Mouse (Mus musculus) MEL (cell line): Measurements from ENCODE around the gene Tbl1x. TPM values are rescaled to one million over a fixed set of nuclear protein-coding genes. Genes with fewer than 3 reads are reported as not detected.

Experiments used
- DNase-seq: peaks from one replicate; pipeline ENCODE4 v3.0.0; 2011; ENCODE audit warnings: low read depth, low spot score
- H3K27ac ChIP-seq: 2 replicates; pipeline ENCODE4 v1.5.1; 2012; ENCODE audit warnings: low read depth, mild to moderate bottlenecking, control low read depth, low read length, moderate library complexity; ENCODE audit not compliant: control insufficient read depth
- H3K27me3 ChIP-seq, 2 experiments: fragments of 150-350 bp in 1 of 2; sonication (generic) in 1 of 2; 2 replicates each; pipeline ENCODE4 v1.6.1; 2012; ENCODE audit warnings: low read length in 2 of 2, mild to moderate bottlenecking in 2 of 2, improper control_type of control experiment in 1 of 2, moderate library complexity in 1 of 2; ENCODE audit not compliant: insufficient read depth in 2 of 2, control insufficient read depth in 1 of 2
- H3K36me3 ChIP-seq, 2 experiments: 2 replicates each; pipeline ENCODE4 v1.6.1; 2012 to 2014; ENCODE audit warnings: low read length in 2 of 2, improper control_type of control experiment in 1 of 2, inconsistent platforms in 1 of 2, mild to moderate bottlenecking in 1 of 2; ENCODE audit not compliant: insufficient read depth in 2 of 2, control insufficient read depth in 1 of 2
- H3K4me1 ChIP-seq, 2 experiments: fragments of 150-350 bp in 1 of 2; sonication (generic) in 1 of 2; 2 replicates each; pipeline ENCODE4 v1.6.1; 2012; ENCODE audit warnings: low read length in 2 of 2, improper control_type of control experiment in 1 of 2, mild to moderate bottlenecking in 1 of 2; ENCODE audit not compliant: insufficient read depth in 2 of 2, control insufficient read depth in 1 of 2
- H3K4me3 ChIP-seq, 2 experiments: fragments of 150-350 bp in 1 of 2; sonication (generic) in 1 of 2; 2 replicates each; pipeline ENCODE4 v1.5.1; 2012; ENCODE audit warnings: low read depth in 2 of 2, low read length in 2 of 2, mild to moderate bottlenecking in 2 of 2, moderate library complexity in 2 of 2, control low read depth in 1 of 2, improper control_type of control experiment in 1 of 2; ENCODE audit not compliant: control insufficient read depth in 1 of 2, insufficient read depth in 1 of 2
- H3K79me2 ChIP-seq: 2 replicates; pipeline ENCODE4 v1.6.1; 2012; ENCODE audit warnings: mild to moderate bottlenecking, low read length, moderate library complexity; ENCODE audit not compliant: control insufficient read depth, poor library complexity, insufficient read depth
- H3K9ac ChIP-seq: 2 replicates; pipeline ENCODE4 v1.6.1; 2012; ENCODE audit warnings: low read depth, mild to moderate bottlenecking, control low read depth, low read length, moderate library complexity; ENCODE audit not compliant: control insufficient read depth, poor library complexity, severe bottlenecking
- H3K9me3 ChIP-seq: fragments of 150-350 bp; sonication (generic); replicated peaks from 2 replicates; pipeline ENCODE4 v1.6.1; 2012; ENCODE audit warnings: mild to moderate bottlenecking, low read length, improper control_type of control experiment, moderate library complexity; ENCODE audit not compliant: insufficient read depth
- BHLHE40 ChIP-seq: IDR thresholded peaks from 2 replicates; pipeline ENCODE4 v1.6.1; 2012; ENCODE audit warnings: low read depth, mild to moderate bottlenecking, inconsistent platforms, low read length, improper control_type of control experiment, borderline replicate concordance
- CHD1 ChIP-seq: IDR thresholded peaks from 2 replicates; pipeline ENCODE4 v1.6.1; 2012; ENCODE audit warnings: low read depth, mild to moderate bottlenecking, inconsistent platforms, low read length, improper control_type of control experiment
- E2F4 ChIP-seq: IDR thresholded peaks from 2 replicates; pipeline ENCODE4 v1.6.1; 2011; ENCODE audit warnings: low read depth, low read length, improper control_type of control experiment, borderline replicate concordance
- ELF1 ChIP-seq: IDR thresholded peaks from 2 replicates; pipeline ENCODE4 v1.6.1; 2014; ENCODE audit warnings: low read depth, mild to moderate bottlenecking, inconsistent platforms, low read length, improper control_type of control experiment, moderate library complexity
- GATA1 ChIP-seq: IDR thresholded peaks from 2 replicates; pipeline ENCODE4 v1.6.1; 2011; ENCODE audit warnings: low read depth, low read length, improper control_type of control experiment
- MAX ChIP-seq: IDR thresholded peaks from 2 replicates; pipeline ENCODE4 v1.6.1; 2011; ENCODE audit warnings: low read length, improper control_type of control experiment
- MAZ ChIP-seq: IDR thresholded peaks from 2 replicates; pipeline ENCODE4 v1.6.1; 2012; ENCODE audit warnings: low read depth, mild to moderate bottlenecking, inconsistent platforms, low read length, improper control_type of control experiment
- MYC ChIP-seq: IDR thresholded peaks from 2 replicates; pipeline ENCODE4 v1.6.1; 2011; ENCODE audit warnings: low read depth, mild to moderate bottlenecking, low read length, improper control_type of control experiment, moderate library complexity
- NRF1 ChIP-seq: IDR thresholded peaks from 2 replicates; pipeline ENCODE4 v1.6.1; 2014; ENCODE audit warnings: low read depth, mild to moderate bottlenecking, inconsistent platforms, low read length, improper control_type of control experiment, moderate library complexity; ENCODE audit not compliant: poor library complexity, insufficient read depth, severe bottlenecking
- POLR2A ChIP-seq, 2 experiments: IDR thresholded peaks; 2 replicates each; pipeline ENCODE4 v1.6.1; 2011 to 2012; ENCODE audit warnings: low read length in 2 of 2, mild to moderate bottlenecking in 2 of 2, control low read depth in 1 of 2, improper control_type of control experiment in 1 of 2, low read depth in 1 of 2, moderate library complexity in 1 of 2; ENCODE audit not compliant: control insufficient read depth in 1 of 2, insufficient read depth in 1 of 2, poor library complexity in 1 of 2
- POLR2AphosphoS2 ChIP-seq: IDR thresholded peaks from 2 replicates; pipeline ENCODE4 v1.6.1; 2011; ENCODE audit warnings: low read length, improper control_type of control experiment
- RAD21 ChIP-seq: IDR thresholded peaks from 2 replicates; pipeline ENCODE4 v1.6.1; 2011; ENCODE audit warnings: mild to moderate bottlenecking, low read depth, low read length, improper control_type of control experiment
- USF1 ChIP-seq: IDR thresholded peaks from 2 replicates; pipeline ENCODE4 v1.6.1; 2014; ENCODE audit warnings: low read depth, mild to moderate bottlenecking, inconsistent platforms, low read length, improper control_type of control experiment, moderate library complexity
- ZC3H11A ChIP-seq: IDR thresholded peaks from 2 replicates; pipeline ENCODE4 v1.6.1; 2012; ENCODE audit warnings: low read depth, mild to moderate bottlenecking, inconsistent platforms, low read length, improper control_type of control experiment
- ZKSCAN1 ChIP-seq: IDR thresholded peaks from 2 replicates; pipeline ENCODE4 v1.6.1; 2012; ENCODE audit warnings: low read depth, mild to moderate bottlenecking, inconsistent platforms, low read length, improper control_type of control experiment, moderate library complexity
- ZMIZ1 ChIP-seq: IDR thresholded peaks from 2 replicates; pipeline ENCODE4 v1.6.1; 2012; ENCODE audit warnings: low read depth, mild to moderate bottlenecking, inconsistent platforms, low read length, improper control_type of control experiment, moderate library complexity
- ZNF384 ChIP-seq: IDR thresholded peaks from 2 replicates; pipeline ENCODE4 v1.6.1; 2012; ENCODE audit warnings: low read depth, mild to moderate bottlenecking, inconsistent platforms, low read length, improper control_type of control experiment
- polyA plus RNA-seq, 2 experiments: library from polyadenylated mRNA; stranded (reverse) in 1 of 2; unstranded in 1 of 2; fragments of >175 nt in 1 of 2; fragments of >200 nt in 1 of 2; gene quantifications; 2 replicates each; pipeline versions ENCODE4 v1.2.1 to v1.2.4; 2012; ENCODE audit warnings: low replicate concordance in 2 of 2, low read depth in 1 of 2; ENCODE audit not compliant: insufficient read length in 2 of 2, insufficient read depth in 1 of 2, missing spikeins in 1 of 2
- total RNA-seq: library from RNA; depleted of rRNA; stranded (reverse); fragments of 300-350 nt; gene quantifications from 2 replicates; pipeline ENCODE4 v1.2.3, GENCODE M21; 2012

Gene Tbl1x
- total and polyA plus RNA-seq, 3 experiments: 17.1 to 42.5 (median 27.6) TPM

DNA sequence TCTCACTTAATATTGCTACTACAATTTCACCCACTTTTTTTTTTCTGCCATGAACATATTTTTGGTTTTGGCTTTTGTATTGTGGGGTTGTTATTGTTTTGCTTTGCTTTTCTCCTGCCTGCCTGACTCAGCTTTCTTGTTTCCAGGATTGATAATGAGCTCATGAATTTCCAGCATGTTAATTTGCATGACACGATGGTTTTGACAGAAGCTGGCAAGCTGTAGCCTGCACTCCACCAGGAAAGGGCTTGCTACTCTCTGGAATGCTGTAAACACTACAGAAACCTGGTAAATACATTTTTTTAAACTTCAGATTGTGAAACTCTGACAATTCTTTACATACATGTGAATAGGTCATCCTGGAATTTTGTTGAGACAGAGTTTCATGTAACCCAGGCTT, 36.3 kb upstream of the Tbl1x start:
- H3K27me3 ChIP-seq: no peaks in the 10 kb centered on the region; a peak in 1 of 4 replicates
- TF ChIP-seq USF1: no peak
- TF ChIP-seq NRF1: no peak
- TF ChIP-seq ZNF384: no peak
- TF ChIP-seq MAX: no peak
- no peak for TF ChIP-seq CHD1
- no peak for TF ChIP-seq POLR2A (IDR thresholded peaks at IDR 0.05; ENCODE audit: control insufficient read depth in 1 of 2, insufficient read depth in 1 of 2, low read depth in 1 of 2, low read length in 2 of 2, poor library complexity in 1 of 2)
- no peak for TF ChIP-seq BHLHE40
- no peak for TF ChIP-seq ELF1
- H3K9me3 ChIP-seq: no peaks in the 10 kb centered on the region
- no peak overlapping the region for H3K9ac ChIP-seq
- no peak for DNase-seq
- no peak overlapping the region for H3K27ac ChIP-seq
- no peaks in the 10 kb centered on the region for H3K4me1 ChIP-seq
- no peaks in the 10 kb centered on the region for H3K36me3 ChIP-seq
- no peaks in the 10 kb centered on the region for H3K79me2 ChIP-seq
- no peak overlapping the region for H3K4me3 ChIP-seq

DNA sequence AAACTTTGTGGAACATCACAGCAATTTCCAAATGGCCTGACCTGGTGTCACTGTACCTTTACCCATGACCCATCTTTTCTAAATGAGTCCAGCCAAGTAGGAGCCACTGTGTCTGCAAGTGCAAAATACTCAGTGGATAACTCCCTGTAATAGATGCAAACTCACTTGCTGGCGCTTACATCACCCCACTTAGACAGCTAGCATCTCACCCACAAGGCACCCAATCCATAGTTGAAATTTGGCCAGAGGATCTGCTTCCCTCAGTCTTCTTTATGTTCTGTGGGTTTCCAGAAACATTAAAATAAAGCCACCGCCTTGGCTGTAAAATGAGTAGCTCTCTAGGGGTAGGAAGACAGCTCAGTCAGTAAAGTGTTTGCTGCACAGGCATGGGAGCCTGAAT, 33.3 kb upstream of the Tbl1x start:
- no peak for DNase-seq
- no peaks in the 10 kb centered on the region; a peak in 1 of 4 replicates for H3K27me3 ChIP-seq
- no peaks in the 10 kb centered on the region for H3K79me2 ChIP-seq
- H3K4me1 ChIP-seq: no peaks in the 10 kb centered on the region
- H3K36me3 ChIP-seq: no peaks in the 10 kb centered on the region
- H3K27ac ChIP-seq: no peak overlapping the region
- H3K9me3 ChIP-seq: no peaks in the 10 kb centered on the region
- TF ChIP-seq POLR2AphosphoS2: no peak
- TF ChIP-seq ZMIZ1: no peak
- no peak for TF ChIP-seq ZC3H11A
- no peak for TF ChIP-seq GATA1
- TF ChIP-seq ZKSCAN1: no peak
- no peak for TF ChIP-seq MAZ
- no peak for TF ChIP-seq RAD21
- no peak for TF ChIP-seq MYC
- no peak for TF ChIP-seq E2F4
- H3K4me3 ChIP-seq: no peak overlapping the region
- H3K9ac ChIP-seq: no peak overlapping the region
